ENCODE assay signal across 9 mouse cellular contexts in genomic region chr6:106056123-106056522, GRCm38 (mm10).
"Had no signal": no experiment of that assay in that cellular context is flagged by ENCODE, and none has a peak within 500 bp of the region (broad histone marks: within the 10 kb centered on the region; RNA-seq: fewer than 3 reads in every experiment).

No protein-coding gene starts in this region.

- ATAC-seq: intestine, embryonic 15.5 days; lung, postnatal 0 days; midbrain, embryonic 13.5 days had no signal

- DNase-seq: kidney, adult 18-20 months; kidney, postnatal 10 days; kidney, postnatal 4 days; lung, adult 2 months; lung, postnatal 36 days; thymus, postnatal 4 days had no signal
